Mouse (Mus musculus): Measurements from ENCODE around the gene Ucp2.
"Not testable (repeated sequence)": the region's sequence is repeated elsewhere in the genome, so short reads cannot be mapped to it uniquely, and the experiment has no call there.

The Ucp2 gene

GRCm38 (mm10) chr7:100479823-100480164 is 13.3 kb upstream of the Ucp2 start:
- DNase-seq (ENCODE audit: low spot score in 2 of 2): no peak

- DNase-seq (ENCODE audit: low spot score in 2 of 2): no peak
These were observed 13.0 kb upstream of the Ucp2 start for GRCm38 (mm10) chr7:100480175-100480574.

- not testable (repeated sequence) for DNase-seq (ENCODE audit: low spot score in 2 of 2)
These were observed 11.1 kb upstream of the Ucp2 start for GRCm38 (mm10) chr7:100482046-100482445.

DNA sequence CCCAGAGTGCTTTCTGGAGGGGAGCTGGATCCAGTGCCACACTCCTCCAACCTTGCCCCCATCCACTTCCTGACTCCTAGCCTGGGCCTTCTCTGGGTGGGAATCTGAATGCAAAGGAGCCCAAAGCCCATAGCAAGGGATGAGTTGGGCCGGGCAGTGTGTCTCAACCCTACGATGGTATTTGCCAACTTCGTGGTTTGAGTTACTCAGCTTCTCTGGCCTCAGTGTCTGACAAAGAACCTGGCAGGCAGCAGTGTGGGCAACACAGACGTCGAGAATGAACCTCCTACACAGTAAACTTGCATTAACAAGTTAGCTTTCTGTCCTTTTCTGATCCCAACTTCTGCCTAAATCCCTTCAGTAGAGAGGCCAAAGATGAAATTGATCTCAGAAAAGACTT is 8.6 kb upstream of the Ucp2 start:
- DNase-seq (ENCODE audit: low spot score in 2 of 2): no peak

GRCm38 (mm10) chr7:100487301-100487700 is 5.8 kb upstream of the Ucp2 start:
- DNase-seq (ENCODE audit: low spot score in 2 of 2): no peak

GRCm38 (mm10) chr7:100488474-100489048 is 4.6 kb upstream of the Ucp2 start:
- no peak for DNase-seq (ENCODE audit: low spot score in 2 of 2)

- DNase-seq (ENCODE audit: low spot score in 2 of 2): no peak
These were observed 583 bp upstream of the Ucp2 start for GRCm38 (mm10) chr7:100492391-100493116.

DNA sequence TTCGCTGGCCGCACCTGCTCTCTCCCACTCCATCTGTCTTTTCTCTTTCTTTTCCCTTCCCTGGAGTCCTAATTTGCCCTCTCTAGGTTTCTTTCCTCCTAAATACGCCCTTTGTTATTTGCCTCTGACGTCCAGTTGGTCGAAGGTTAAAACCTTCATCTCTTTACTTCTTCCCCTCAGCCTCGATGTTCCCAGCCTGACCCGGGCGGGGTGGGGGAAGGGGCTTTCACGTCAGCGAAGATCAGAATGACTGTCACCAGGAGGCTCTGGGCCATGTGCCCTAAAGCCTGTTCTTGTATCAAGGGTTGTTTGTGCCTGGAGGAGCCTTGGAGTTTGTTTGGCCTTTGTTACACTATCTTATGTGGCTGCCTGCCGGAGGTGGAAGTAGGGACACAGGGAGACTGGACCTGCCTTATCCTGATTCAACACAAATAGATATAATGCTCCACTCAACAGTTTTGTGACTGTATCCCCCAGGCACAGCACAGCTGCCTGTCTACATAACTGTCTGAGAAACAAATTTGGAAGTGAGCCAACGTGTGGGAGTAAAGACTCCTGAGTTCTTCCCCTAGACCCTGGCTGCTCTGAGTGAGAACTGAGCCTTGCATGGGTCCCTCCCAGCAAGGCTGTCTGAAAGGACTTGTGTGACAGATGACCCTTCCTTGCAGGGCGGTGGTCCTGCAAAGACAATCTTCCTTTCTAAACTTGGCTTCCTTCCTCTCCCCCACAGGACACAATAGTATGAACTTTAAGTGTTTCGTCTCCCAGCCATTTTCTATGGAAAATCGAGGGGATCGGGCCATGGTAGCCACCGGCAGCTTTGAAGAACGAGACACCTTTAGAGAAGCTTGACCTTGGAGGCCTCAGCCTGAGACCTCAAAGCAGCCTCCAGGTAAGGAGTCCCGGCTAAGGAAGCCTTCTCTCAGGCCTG is 612 bp downstream of the Ucp2 start:
- DNase-seq (ENCODE audit: low spot score in 2 of 2): no peak

DNA sequence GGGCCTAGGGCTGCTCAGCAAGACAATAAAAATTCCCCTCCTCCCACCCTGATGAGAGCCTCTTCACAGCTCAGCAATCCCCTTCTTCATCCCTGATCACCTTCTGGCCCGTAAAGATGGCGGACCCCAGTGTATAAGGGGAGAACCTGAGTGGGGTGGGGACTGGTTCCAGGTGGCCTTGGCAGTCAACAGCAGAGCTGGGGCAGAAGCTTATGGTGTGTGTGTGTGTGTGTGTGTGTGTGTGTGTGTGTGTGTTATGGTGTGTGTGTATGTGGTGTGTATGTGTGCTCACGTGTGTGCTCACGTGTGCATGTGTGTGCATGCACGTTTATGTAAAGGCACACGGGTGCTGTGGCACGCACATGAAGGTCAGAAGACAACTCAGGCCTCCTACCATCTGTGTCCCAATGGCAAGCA is 1.3 kb downstream of the Ucp2 start:
- no peak for DNase-seq (ENCODE audit: low spot score in 2 of 2)

GRCm38 (mm10) chr7:100495042-100495441 is 1.9 kb downstream of the Ucp2 start:
- no peak for DNase-seq (ENCODE audit: low spot score in 2 of 2)

DNA sequence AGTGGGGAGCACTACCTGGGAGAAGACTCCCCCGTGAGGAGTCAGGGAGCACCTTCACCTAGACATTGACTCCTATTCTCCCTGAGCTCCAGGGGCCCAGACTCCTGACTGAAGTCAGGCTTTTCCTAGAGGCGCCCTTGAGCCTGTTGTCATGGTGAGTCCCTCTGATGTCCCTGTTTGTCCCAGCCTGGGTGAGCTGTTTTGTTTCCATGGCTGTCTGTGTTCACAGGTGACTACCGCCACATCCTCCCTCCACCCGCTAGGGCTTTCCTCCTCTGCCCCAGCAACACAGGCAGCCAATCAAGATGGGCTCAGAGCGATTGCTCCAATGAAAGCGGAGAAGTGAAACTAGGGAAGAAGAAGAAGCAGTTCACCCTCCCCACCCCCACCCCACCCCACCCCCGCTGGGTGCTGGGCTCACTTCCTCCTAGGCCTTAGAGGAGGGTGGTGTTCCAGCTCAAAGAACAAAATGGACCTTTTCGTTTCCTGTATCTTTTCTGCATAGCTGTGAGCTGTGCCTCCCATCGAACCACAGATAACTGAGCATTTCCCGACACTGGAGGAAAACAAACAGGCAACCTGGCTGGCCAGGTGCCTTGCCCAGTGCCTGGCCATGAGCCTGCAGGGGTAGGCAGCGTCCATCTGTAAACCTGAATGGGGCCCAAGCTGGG is 2.6 kb downstream of the Ucp2 start:
- DNase-seq (ENCODE audit: low spot score in 2 of 2): peak; percentile 55 to 78

GRCm38 (mm10) chr7:100496371-100496770 is 3.2 kb downstream of the Ucp2 start:
- no peak for DNase-seq (ENCODE audit: low spot score in 2 of 2)

GRCm38 (mm10) chr7:100496791-100497190 is 3.7 kb downstream of the Ucp2 start:
- no peak for DNase-seq (ENCODE audit: low spot score in 2 of 2)

DNA sequence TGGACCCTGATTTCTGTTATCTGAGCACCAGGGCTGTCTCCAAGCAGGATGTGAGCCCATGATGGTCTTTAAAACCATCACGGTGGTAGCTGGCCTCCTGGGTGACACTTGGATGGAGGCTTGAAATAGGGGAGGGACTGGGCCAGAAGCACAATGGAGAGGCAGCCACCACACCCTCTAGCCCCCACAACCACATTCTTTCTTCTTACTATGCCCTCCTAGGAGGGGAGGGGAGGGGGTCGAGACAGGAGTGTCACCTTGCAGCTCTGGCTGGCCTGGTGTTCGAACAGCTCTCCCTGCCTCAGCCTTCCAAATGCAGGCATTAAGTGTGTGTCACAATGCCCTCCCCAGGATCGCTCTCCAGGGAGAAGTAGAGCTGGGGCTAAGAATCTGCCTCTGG is 4.3 kb downstream of the Ucp2 start:
- no peak for DNase-seq (ENCODE audit: low spot score in 2 of 2)

DNA sequence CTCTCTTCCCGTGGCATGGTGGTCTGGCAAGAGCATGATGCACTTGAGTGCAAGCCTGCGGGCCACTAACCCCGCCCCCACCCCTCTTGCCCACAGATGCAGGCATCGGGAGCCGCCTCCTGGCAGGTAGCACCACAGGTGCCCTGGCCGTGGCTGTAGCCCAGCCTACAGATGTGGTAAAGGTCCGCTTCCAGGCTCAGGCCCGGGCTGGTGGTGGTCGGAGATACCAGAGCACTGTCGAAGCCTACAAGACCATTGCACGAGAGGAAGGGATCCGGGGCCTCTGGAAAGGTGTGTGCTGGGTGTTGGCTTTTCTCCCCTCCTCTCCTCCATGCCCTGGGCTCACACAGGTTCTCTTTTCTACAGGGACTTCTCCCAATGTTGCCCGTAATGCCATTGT is 4.8 kb downstream of the Ucp2 start:
- DNase-seq (ENCODE audit: low spot score in 2 of 2): no peak

GRCm38 (mm10) chr7:100499465-100499864 is 6.3 kb downstream of the Ucp2 start:
- DNase-seq (ENCODE audit: low spot score in 2 of 2): no peak

- DNase-seq (ENCODE audit: low spot score in 2 of 2): no peak
These were observed 7.3 kb downstream of the Ucp2 start for GRCm38 (mm10) chr7:100500276-100500977.

- no peak for DNase-seq (ENCODE audit: low spot score in 2 of 2)
These were observed 8.1 kb downstream of the Ucp2 start for GRCm38 (mm10) chr7:100501027-100501843.

- DNase-seq (ENCODE audit: low spot score in 2 of 2): no peak
These were observed 8.8 kb downstream of the Ucp2 start for GRCm38 (mm10) chr7:100501844-100502373.

DNA sequence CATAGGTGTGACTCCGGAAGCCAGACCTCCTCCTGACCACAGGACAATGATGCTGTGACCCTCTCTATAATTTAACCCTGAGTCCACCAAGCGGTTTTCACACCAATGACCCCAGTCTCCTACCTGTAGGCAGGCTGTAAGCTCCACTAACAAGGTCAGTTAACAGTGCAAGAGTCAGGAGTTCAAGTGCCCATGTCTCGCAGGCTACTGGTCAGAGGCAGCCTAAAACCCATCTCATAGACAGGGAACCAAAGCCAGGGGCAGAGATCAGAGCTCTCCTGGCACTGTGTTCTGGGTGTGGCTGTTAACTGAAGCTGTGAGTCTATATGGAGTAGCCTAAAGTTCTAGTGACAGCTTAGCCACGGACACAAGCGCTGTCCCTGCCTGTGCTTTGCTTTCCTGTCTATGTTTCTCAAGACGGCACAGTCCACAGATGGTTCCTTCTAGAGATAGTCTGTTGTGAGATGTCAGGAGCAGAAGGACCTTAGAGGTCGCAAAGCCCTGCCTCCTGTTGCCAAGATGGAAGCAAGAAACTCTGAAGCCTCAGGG is 9.3 kb downstream of the Ucp2 start:
- no peak for DNase-seq (ENCODE audit: low spot score in 2 of 2)

Data from frontal cortex, postnatal 14 days (tissue).